Mouse (Mus musculus) NIH3T3 (cell line): ENCODE measurements at regions not wholly inside any gene's neighbourhood (a gene's known extent, or its start where the extent isn't known, plus 50 kb on each side); places are given as distances from the start of the nearest gene placed in this dataset.

Experiments used
- DNase-seq: peaks from one replicate; pipeline ENCODE4 v3.0.0-alpha.2; 2012; ENCODE audit warnings: low read depth

DNA sequence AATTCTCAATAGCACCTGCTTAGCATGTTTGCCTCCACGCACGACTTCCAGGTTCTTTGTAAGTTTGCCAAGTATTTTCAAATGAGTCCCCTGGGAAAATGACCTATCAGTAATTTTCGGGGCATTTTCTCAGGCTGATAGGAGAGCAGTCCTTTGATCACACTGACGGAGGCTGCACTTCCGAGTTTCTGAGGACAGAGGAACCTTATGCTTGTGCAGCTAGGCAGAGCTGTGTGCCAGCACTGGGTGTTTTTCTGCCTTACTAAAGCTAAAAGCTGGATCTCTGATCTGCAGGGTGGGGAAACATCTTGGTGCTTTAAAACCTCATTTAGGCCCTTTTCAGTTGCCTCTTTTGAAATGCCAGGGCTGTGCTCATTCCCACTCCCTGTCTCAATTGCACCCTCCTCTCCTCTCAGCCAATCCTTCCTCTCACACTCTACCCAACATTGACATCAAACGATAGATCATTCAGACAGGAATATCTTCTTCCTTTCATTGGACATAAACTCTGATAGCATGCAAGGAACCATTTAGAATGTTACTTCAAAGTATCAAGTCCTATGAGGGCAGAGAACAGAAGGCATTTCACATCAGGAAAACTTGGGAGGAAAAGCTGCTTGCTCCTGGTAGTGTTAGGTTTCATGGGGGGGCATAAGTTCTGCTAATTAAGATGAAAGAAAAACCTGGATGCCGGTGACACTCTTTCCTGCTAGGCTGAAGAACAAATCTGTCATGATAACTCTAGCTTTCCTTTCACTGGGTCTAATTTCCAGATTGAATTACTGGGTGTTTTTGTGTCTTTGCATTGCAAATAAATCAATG, 95.3 kb downstream of the Lurap1l start:
- DNase-seq = no peak

DNA sequence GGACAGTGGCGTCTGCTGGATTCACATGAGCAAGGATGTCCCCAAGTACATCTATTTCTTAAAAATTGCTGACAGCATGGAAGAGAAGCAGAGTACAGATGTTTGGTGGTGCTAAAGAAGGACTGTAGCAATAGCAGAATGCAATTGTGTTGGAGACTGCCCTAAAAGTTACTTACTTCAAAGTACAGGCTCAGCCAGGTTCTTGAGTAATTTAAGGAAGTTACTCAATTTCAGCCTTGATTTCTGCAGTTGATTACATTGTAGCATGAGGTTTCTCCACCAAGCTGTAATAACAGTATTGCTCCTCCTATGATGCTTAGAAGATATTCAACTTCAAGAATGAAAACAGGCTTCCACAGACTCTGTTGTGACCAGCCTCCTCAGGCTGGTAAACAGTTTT, 96.1 kb downstream of the Lurap1l start:
- no peak for DNase-seq

DNA sequence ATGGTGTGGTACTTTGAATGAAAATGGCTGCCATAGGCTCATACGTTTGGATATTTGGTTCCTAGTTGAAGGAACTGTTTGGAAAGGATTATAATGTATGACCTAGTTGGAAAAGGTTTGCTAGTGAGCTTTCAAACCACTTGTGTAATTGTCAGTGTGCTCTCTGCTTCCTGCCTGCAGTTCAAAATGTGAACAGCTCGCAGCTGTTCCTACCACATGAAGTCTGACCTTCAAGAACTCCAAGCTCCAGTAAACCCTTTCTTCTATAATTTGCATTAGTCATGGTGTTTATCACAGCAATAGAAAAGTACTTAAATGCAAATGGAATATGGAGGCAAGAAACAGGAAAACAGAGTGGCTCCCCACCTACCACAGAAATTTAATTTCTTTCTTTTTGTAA, 111.4 kb downstream of the Lurap1l start:
- no peak for DNase-seq

DNA sequence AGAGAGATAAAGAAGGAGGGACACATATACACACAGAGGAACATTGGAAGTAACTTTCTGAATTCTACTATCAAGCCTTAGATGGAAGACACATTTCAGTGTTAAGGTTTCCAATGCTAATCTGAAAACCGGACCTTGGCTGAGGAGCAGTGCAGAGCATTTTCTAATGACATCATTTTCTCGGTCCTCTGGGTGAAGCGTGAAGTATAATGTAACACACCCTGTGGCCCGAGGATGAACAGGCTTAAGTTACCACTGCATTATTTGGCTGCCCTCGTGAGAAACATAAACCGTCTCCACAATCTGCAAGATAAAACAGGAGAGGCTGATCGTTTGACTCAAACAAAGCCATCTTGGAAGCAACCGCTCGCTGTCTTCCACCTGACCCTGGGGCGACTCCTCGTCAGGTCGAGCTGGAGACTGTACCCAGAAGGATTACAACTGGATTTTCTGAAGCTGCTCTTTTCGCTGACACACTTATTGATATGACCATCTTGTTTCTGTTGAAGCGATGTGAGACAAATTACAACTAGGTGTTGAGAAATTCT, 113.1 kb downstream of the Lurap1l start:
- DNase-seq = no peak

DNA sequence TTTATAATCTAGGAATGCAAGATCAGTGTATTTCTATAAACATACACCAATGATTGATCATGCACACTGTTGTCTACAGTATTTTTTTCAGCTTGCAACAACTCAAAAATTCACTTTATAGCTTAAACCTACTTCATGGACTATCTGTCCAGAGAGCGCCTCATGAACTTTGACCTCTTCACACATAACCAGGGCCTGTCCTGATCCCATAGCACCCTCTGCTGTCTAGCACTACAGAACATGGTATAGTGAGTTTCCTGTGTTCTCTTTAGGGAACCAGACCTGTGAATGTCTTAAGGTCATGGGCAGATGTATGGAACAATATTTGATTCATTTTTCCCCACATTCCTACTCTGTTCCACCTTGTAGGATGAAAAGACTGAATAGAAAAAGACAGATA, 117.1 kb downstream of the Lurap1l start:
- no peak for DNase-seq

DNA sequence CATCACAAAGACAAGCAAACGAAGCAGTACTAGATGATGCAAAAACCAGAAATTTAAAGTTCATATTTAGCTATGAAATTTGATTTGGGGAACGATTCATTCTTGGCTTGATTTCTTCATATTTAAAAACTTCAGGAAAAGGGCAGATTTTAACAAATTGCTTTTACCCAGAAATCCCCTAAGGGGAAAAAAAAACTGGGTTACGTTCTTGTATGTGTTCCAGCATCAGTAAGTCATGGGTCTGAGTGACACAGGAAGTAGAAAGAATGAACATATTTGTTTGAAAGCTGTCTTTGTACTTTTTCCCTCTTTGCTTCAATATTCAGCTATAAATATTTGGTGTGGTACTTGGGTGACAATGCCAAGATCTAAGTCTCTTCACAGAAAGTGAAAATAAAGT, 120.2 kb downstream of the Lurap1l start:
- DNase-seq = no peak

DNA sequence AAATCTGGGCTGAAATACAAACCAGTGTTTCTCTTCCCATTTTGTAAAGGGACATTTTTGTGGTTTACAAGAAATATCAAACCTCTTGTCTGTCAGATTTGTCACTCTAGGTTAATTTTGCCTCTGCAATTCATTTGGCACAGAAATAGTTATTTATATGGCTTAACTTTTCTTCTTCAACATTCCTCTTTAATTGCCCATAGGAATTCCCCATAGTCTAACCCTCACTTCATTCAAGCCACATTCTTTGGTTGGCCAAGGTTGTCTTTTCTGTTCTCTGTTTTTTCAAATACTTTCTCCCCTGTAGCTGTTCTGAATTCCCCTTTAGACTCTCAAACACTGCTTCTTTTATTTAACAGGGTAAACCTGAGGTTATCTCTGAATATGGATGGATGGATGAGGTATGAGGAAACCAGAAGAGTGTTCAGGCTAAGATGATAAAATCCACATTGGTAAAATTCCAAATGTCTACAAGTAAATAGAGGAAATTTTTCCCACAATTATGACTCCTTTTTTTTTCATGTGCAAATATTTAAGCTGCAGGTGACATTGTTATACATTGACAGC, 127.0 kb downstream of the Lurap1l start:
- DNase-seq = peak; percentile 41

DNA sequence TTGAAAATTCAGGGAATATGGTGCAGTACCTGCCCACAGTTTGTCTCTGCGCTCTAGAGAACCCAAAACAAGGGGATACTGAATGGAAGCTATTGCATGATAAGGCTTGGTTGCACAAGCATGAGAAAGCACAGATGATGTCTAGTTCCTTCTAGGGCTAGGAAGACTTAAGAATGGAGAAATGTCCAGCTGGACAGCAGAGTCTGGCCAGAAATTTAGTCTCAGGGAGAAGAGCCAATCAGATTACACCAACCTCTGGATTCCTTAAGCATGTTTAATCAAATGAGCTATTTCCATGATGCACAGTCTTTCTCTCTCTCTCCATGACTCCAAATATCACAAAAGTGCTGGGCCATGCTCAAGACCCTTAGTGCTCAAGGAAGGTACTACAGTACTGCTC, 147.8 kb downstream of the Lurap1l start:
- peak; percentile 78 for DNase-seq

DNA sequence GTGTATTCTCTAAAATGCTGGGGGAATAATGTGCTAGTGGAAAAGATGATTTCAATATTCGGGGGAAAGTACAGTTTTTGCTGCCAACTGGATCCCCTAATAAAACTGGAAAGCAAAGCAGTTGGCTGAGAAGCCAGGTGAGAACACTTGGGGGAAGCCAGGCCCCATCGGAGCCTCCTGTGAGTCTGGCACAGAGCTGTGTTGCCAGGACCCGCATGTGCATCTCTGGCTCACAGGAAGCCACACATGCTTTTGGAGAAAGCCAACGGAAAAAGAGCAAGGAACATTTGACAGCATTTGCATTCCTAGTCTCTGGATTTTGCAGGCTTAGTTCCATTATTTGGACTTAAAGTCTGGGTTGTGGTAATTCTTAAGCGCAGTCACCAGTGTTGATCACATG, 148.4 kb downstream of the Lurap1l start:
- peak; percentile 36 for DNase-seq

DNA sequence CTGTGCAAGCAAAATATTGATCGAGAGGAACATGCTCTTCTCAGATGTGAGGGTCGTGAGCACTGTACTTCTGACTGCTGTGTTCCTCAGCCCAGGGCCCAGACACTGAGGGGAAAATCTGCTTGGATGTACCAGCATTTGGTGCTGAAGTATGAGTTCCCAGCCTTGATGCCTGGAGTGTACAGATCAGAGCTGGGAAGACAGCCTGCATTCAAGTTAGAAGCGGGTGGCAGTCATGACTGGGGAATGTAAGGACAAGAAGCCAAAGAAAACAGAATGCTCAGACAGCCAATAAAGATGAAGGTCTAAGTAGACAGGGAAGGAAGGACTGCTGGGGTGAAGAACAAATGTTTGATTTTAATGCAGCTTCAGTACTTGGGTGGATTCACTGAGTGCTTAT, 148.9 kb downstream of the Lurap1l start:
- DNase-seq = peak; percentile 85

DNA sequence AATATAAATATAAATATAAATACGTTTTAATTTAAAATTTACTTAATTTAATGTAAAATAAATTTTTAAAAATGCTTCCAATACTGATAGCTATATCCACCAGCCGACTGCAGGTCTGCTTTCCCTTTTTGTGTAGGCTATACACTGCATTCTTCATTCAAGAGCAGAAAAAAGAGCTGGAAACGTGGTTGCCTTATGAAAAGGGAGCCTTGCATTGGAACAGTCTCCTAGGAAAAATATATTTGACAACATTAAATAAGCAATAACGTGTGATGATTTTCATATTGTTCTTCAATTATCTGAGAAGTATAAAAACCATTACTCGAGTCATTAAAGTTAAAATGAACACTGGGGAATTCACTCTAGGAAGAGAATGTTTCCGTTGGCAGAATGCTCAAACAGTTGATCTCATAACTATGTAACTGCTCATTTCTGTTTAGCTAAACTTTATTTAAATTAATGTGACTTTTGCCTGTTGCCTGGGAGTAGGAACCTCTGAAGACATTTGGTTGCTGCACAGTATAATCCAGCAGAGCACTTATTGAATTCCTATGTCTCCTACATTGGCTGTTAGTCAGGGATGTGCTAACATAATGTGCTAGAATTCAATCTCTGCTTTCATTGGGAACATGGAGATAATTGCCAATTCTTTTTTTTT, 172.0 kb downstream of the Lurap1l start:
- DNase-seq = no peak

DNA sequence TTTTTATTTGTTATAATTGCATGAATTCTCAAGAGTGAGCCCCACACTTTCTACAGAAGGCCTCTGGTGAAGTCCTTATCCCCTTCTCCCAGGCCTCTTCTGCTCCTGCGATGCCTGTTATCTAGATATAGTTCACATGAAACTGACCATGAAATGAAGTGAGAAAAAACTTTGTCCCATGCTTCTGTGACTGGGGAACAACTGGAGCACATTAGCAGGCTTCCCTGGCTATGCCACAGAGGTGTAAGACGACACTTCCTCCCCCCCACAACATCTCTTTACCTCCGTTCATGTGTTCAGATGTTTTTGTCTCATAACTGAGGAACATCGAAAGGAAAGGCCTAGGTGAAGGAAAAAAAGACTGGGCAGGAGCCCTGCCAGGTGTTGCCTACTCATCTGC, 174.7 kb downstream of the Lurap1l start:
- no peak for DNase-seq

DNA sequence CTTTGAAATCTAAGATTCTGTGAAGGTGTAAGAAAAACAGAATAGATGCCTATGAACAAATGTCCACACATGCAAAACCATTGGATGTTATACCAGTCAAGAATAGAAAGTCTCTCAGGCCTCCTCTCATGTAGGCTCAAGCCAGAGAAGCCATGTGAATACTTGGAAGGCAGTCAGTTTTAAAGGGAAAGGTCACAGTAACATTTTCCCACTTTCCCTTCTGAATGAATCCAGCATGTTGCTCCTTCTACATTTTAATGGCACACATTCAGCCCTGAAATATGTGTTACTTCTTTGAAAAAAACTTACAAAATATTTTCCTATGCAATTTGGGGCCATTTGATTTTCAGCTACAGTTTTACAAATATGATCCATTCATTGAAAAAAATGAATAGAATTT, 186.1 kb downstream of the Lurap1l start:
- DNase-seq = peak; percentile 69

DNA sequence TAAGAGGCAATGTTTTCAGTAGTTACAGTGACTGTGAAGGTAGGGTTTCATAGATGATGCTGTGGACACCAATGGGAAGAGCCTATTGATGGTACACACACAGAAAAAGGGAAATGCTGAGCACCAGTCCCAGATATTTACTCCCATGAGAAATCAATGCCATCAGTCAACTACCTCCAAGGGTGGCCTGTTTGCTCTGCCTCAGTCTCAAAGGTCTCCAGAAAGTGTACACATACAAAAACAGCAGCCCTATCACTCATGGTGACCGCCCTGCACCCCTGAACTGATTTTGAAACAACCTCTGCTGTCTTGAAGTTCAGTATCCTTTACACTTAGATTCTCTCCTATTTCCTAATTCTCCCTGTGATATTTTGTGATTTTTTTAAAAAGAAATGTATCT, 187.2 kb downstream of the Lurap1l start:
- DNase-seq = no peak

DNA sequence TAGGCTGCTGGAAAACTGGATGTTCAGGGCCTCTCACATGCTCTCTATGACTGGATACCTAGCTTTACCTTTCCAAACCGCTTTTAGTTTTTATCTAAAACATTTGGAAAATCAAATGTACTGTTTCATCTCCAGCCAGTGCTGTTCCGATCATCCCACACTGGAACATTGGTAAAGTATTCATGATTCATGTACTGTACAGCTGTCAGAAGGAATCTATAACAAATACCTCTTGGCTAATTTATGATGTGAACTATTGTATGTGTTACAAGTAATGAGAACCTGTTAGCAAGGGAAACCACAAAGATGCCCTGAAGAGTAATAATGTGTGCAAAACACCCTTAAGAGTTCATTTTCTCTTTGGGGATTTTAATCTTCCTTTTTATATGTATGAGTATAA, 190.6 kb downstream of the Lurap1l start:
- peak; percentile 60 for DNase-seq

DNA sequence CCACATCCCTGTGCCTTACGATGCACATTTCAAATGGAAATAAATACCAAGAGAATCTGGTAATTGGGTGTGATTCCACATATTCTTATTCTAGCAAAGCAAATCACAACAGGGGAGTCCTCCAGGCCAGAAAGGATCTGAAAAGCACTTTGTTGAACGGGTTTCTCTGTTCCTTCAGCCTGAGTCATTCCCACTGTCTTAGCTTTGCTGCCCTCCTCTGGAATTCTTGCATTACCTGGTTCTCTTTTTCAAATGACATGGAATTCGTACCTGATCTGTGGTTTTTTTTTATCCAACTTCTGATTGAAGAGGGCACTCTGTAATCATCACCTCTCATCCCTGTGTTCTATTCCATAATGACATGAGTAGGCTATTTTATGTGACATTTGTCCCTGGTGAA, 200.9 kb downstream of the Lurap1l start:
- peak; percentile 81 for DNase-seq

DNA sequence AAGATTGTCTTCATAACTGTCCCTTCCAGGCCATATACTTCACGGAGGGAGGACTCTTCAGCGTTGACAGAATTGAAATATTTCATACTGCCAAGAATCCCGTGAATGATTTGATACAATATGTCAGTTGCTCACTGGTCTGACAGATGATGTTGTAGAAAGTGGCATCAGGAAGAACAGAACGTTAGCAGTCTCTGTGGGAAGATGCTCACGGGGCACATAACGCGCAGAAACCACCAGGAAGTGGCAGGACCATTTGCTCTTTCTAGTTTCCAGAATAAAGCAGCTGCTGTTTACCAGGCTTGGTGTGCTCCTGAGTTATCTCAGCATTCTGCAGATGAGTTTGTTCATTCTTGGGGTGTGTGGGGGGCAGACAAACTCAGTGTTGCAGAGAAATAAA, 206.0 kb downstream of the Lurap1l start:
- DNase-seq = no peak

DNA sequence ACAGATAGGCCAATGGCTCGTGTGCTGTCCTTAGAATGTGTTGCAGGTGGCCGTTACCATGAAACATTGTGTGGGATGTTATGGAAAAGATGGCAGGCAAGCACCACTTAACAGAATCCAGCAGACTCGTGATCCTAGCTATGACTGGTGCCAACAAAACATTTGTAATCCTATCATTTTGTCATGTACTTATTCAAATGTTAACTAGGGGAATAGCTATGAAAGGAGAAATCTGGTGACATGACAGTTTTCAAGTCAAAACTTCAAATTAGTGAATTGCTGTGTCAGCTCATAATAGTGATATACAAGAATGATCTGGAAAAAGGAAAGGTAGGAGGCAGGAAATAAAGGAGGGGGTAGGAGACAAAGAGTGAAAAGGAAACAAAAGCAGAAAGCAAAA, 213.7 kb downstream of the Lurap1l start:
- DNase-seq = no peak

DNA sequence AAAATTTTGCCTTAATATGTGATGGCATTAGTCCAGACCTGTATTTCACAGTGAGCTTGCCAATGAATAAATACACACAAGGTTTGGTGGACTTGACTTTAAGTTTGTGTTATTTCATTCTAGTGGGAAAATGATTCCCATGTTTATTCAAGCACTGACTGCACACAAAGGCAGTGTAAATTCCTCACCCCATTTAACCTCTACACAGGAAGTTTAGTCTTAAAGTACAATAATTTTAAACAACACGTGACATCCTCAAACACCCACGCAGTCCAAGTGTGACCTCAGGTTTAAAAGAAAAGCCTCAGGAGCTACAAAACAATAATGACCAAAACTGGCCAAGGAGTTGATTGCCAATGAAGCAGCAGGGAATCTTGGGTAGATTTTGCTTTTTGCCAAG, 219.4 kb downstream of the Lurap1l start:
- DNase-seq = no peak

DNA sequence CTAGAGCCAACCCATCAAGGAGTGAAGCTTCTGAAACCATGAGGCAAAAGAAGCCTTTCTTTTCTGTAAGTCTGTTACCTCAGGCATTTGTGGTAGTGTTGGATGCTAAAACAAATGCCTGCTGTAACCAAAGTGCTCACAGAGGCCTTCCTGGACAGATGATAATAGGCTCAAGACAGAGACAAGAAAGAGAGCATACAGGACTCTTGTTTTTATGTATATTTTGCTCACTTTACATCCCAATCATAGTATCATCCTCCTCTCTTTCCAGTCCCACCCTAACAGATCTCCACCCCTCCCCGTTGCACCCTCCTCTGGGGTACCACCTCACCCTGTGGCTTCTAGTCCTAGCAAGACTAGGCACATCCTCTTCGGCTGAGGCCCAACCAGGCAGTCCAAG, 262.7 kb downstream of the Lurap1l start:
- DNase-seq = no peak

DNA sequence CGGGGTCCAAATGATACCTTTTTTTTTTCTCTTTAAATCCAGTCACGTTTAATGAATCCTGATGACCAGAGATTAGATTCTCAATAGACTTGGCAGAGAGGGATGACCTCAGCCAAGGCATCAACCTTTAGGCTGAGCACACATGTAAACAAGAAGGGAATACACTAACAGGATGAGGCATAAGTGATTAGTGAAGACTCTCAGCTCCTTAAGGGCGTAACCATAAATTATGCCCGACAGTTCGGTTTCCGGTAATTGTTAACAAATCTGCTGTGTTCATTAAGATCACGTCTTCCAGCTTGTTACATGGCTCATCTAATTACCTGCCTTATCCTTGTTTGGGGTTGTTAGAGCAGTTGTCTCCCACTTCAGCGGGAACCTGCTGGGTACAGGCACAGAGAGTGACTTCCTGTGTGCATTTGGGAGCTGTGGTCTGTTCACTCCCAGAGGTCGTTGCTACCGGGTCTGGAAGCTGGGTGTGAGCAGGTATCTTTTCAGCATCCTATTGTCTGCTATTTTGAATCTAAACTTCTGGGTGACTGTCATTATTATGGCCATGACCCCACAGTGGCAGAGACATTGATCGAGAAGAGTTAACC, 265.1 kb downstream of the Mpdz start:
- no peak for DNase-seq

DNA sequence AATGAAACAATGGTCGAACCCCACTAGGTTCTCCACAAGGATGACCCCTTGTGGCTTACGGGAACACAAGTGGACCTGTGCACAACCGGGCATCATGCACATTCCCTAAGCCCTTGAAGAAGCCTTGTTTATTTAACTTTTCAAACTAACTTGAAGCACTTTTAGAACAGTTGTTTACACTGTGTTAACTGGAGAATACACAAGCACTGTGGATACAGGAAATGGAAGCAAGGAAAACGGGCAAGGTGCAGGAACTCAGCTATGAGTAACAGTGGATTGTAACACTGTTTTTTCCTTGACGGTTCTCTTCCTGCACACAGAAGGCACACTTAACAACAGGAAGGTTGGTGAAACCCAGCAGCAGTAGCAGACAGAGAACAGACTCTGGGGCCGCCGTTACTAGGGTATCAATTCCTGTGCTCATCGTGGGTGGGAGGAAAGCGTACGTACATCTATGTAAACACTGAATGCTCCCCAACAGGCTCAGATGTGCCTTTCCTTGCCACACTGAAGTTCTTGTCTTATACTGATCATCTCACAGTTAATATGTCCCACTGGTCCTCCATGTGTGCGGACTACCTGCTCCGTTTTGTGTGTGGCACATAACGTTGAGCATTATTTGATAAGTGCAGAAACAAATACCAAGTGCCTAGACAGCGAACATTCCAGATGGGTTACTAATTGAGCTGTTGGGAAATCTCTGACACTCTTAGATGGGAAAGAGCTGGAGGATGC, 264.4 kb downstream of the Mpdz start:
- peak; percentile 22 for DNase-seq
